Mouse (Mus musculus): ENCODE measurements at regions not wholly inside any gene's neighbourhood (a gene's known extent, or its start where the extent isn't known, plus 50 kb on each side); places are given as distances from the start of the nearest gene placed in this dataset.

DNA sequence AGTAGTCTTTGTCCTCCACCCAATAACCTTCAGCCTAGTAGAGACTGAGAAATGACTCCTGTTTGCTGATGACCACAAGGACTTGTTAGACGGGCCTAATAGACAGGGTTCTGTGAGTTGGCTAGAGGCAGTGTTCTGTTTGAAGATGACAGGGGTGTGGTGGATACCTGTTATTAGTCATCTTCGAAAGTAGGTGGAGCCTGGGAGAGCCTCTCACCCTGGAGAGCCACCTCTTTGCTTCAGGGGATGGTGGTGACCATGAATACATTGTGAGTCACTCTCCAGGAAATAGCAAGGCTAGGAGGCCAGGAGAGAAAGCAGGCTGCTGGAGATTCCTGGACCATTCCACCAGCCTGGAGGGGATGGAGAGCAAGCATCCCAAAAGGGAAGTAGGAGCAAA is 160.6 kb upstream of the Cpeb2 start:
- TF ChIP-seq ZC3H11A (IDR thresholded peaks at IDR 0.05; ENCODE audit: borderline replicate concordance, low read depth, low read length): no peak
- TF ChIP-seq ZNF384 (IDR thresholded peaks at IDR 0.05; ENCODE audit: low read depth, low read length): no peak

Measured in ES-E14 (cell line).